Mouse (Mus musculus): Measurements from ENCODE around the gene Scube1.

- TF ChIP-seq CTCF (IDR thresholded peaks at IDR 0.05; ENCODE audit: low read depth) (no peak), EP300 (IDR thresholded peaks at IDR 0.05; ENCODE audit: low read depth) (no peak)
Measured at GRCm38 (mm10) chr15:83700593-83700923, 24.3 kb downstream of the Scube1 start.
